Mouse (Mus musculus) G1E (cell line): ENCODE results near the gene Gadd45gip1. TPM values are rescaled to one million over a fixed set of nuclear protein-coding genes. Genes with fewer than 3 reads are reported as not detected.

Experiments used
- ATAC-seq: 2 replicates; pipeline ENCODE4 v1.8.0; 2016; ENCODE audit warnings: mild to moderate bottlenecking; ENCODE audit not compliant: insufficient number of reproducible peaks, poor library complexity, low FRiP score, severe bottlenecking; ENCODE audit errors: extremely low read depth
- DNase-seq: peaks from one replicate; pipeline ENCODE4 v3.0.0; 2012; ENCODE audit warnings: low spot score
- H3K27me3 ChIP-seq: 2 replicates; pipeline ENCODE4 v1.6.1; 2012; ENCODE audit warnings: mild to moderate bottlenecking, low read length, inconsistent platforms; ENCODE audit not compliant: insufficient read depth
- H3K36me3 ChIP-seq: replicated peaks from 2 replicates; pipeline ENCODE3; 2012; ENCODE audit warnings: mild to moderate bottlenecking, inconsistent platforms
- H3K4me1 ChIP-seq: 2 replicates; pipeline ENCODE4 v1.6.1; 2012; ENCODE audit warnings: low read depth, low read length, inconsistent platforms, mixed read lengths; ENCODE audit not compliant: insufficient read depth
- H3K4me3 ChIP-seq: 2 replicates; pipeline ENCODE4 v1.5.1; 2012; ENCODE audit warnings: low read depth, mild to moderate bottlenecking, inconsistent platforms, low read length, moderate library complexity, mixed read lengths
- H3K9me3 ChIP-seq: replicated peaks from 2 replicates; pipeline ENCODE4 v1.6.1; 2012; ENCODE audit warnings: inconsistent platforms
- CTCF ChIP-seq: IDR thresholded peaks from 2 replicates; pipeline ENCODE4 v1.5.1; 2012; ENCODE audit warnings: low read depth, low read length, inconsistent platforms, mixed read lengths
- GATA1 ChIP-seq: IDR thresholded peaks from 2 replicates; pipeline ENCODE4 v1.6.1; 2012; ENCODE audit warnings: borderline replicate concordance, low read length, inconsistent platforms, mixed read lengths
- GATA2 ChIP-seq: IDR thresholded peaks from 2 replicates; pipeline ENCODE4 v1.6.1; 2012; ENCODE audit warnings: low read depth, low read length, inconsistent platforms, borderline replicate concordance
- POLR2AphosphoS5 ChIP-seq: IDR thresholded peaks from 2 replicates; pipeline ENCODE4 v1.6.1; 2012; ENCODE audit warnings: low read depth, low read length, inconsistent platforms; ENCODE audit not compliant: insufficient replicate concordance
- TAL1 ChIP-seq: conservative IDR thresholded peaks from 2 replicates; pipeline ENCODE4 v1.6.1; 2012; ENCODE audit warnings: low read depth, low read length, inconsistent platforms, mixed read lengths
- polyA plus RNA-seq: library from polyadenylated mRNA; stranded (reverse); fragments of >175 nt; gene quantifications from 2 replicates; pipeline ENCODE4 v1.2.3, GENCODE M21; 2012
- total RNA-seq, 2 experiments: library from RNA; stranded (forward) in 1 of 2; stranded (reverse) in 1 of 2; fragments of 200-1000 nt in 1 of 2; fragments of >200 nt in 1 of 2; fragmentation: Nextera tagmentation in 1 of 2; gene quantifications; 2 replicates each; pipeline ENCODE4 v1.2.3; 2014 to 2017

Gene Gadd45gip1
- total RNA-seq (2014; fragmentation: Nextera tagmentation) (10.0 and 13.0 TPM in 2 replicates), total RNA-seq (2017) (20.4 and 20.9 TPM in 2 replicates), polyA plus RNA-seq (79.7 and 93.0 TPM in 2 replicates)

- peak within 1 kb of the TSS; percentile 98 for H3K4me3 ChIP-seq
- peaks cover 43% of the 10 kb centered on the region for H3K36me3 ChIP-seq
- no peak for DNase-seq
- no peak for ATAC-seq
- TF ChIP-seq POLR2AphosphoS5 (no peak), CTCF (peak; percentile 40; the same call in 1 of the 2 replicates), GATA1 (no peak), TAL1 (no peak)
- H3K4me1 ChIP-seq = peaks cover 48% of the 10 kb centered on the region
- no peaks in the 10 kb centered on the region for H3K9me3 ChIP-seq
- no peaks in the 10 kb centered on the region for H3K27me3 ChIP-seq
Measured at GRCm38 (mm10) chr8:84831490-84831889, at the start of gene Gadd45gip1. Gene Gadd45gip1 (plus strand): TSS chr8:84831522.

- no peak for TF ChIP-seq CTCF
- DNase-seq (no peak), ATAC-seq (no peak)
- Histone ChIP-seq H3K4me1 (peaks cover 11% of the 10 kb centered on the region), H3K36me3 (peaks cover 25% of the 10 kb centered on the region), H3K9me3 (peaks cover 7% of the 10 kb centered on the region), H3K27me3 (peaks cover 58% of the 10 kb centered on the region), H3K4me3 (no peak overlapping the region)
Measured at GRCm38 (mm10) chr8:84781686-84782505, 49.4 kb upstream of the Gadd45gip1 start.

- no peak for TF ChIP-seq GATA2
- no peak for TF ChIP-seq GATA1
- no peak for TF ChIP-seq TAL1
- no peak for TF ChIP-seq POLR2AphosphoS5
- TF ChIP-seq CTCF = no peak
Measured at GRCm38 (mm10) chr8:84782680-84783079, 48.6 kb upstream of the Gadd45gip1 start.

GRCm38 (mm10) chr8:84783198-84783918, 48.0 kb upstream of the Gadd45gip1 start:
- H3K4me3 ChIP-seq = no peak overlapping the region
- peaks cover 7% of the 10 kb centered on the region for H3K9me3 ChIP-seq
- ATAC-seq (no peak), DNase-seq (no peak)
- H3K27me3 ChIP-seq = peaks cover 69% of the 10 kb centered on the region
- H3K4me1 ChIP-seq = peaks cover 11% of the 10 kb centered on the region
- H3K36me3 ChIP-seq = peaks cover 34% of the 10 kb centered on the region
- TF ChIP-seq GATA1 (no peak), CTCF (no peak), POLR2AphosphoS5 (no peak)

More at GRCm38 (mm10) chr8:84782680-84783079, 48.6 kb upstream of the Gadd45gip1 start:
- Histone ChIP-seq H3K4me1 (peaks cover 11% of the 10 kb centered on the region), H3K36me3 (peaks cover 31% of the 10 kb centered on the region), H3K9me3 (peaks cover 7% of the 10 kb centered on the region), H3K27me3 (peaks cover 65% of the 10 kb centered on the region), H3K4me3 (no peak overlapping the region)
- no peak for ATAC-seq
- DNase-seq = no peak

GRCm38 (mm10) chr8:84783919-84784581, 47.3 kb upstream of the Gadd45gip1 start:
- DNase-seq (no peak), ATAC-seq (no peak)
- Histone ChIP-seq H3K27me3 (peaks cover 72% of the 10 kb centered on the region), H3K36me3 (peaks cover 34% of the 10 kb centered on the region), H3K4me3 (0 out of 2 replicates have a peak overlapping the region, but pooled peaks have one; percentile 8), H3K4me1 (peaks cover 11% of the 10 kb centered on the region), H3K9me3 (peaks cover 7% of the 10 kb centered on the region)
- TF ChIP-seq POLR2AphosphoS5 = no peak
- no peak for TF ChIP-seq GATA1
- TF ChIP-seq TAL1 = no peak
- TF ChIP-seq GATA2 = no peak
- no peak for TF ChIP-seq CTCF

GRCm38 (mm10) chr8:84784681-84785505, 46.4 kb upstream of the Gadd45gip1 start:
- DNase-seq = no peak
- Histone ChIP-seq H3K9me3 (peaks cover 7% of the 10 kb centered on the region), H3K36me3 (peaks cover 34% of the 10 kb centered on the region), H3K4me3 (0 out of 2 replicates have a peak overlapping the region, but pooled peaks have one; percentile 8), H3K4me1 (peaks cover 11% of the 10 kb centered on the region), H3K27me3 (peaks cover 69% of the 10 kb centered on the region)
- TF ChIP-seq CTCF = no peak
- no peak for TF ChIP-seq POLR2AphosphoS5
- no peak for TF ChIP-seq GATA1
- no peak for TF ChIP-seq TAL1
- no peak for TF ChIP-seq GATA2
- no peak for ATAC-seq
